In genomic region chr5:143255802-143256201, GRCm38 (mm10) we compare ENCODE assay signal across 37 mouse cellular contexts. TPM values are rescaled to one million over a fixed set of nuclear protein-coding genes. Genes with fewer than 3 reads are reported as not detected.
"Had no signal": no experiment of that assay in that cellular context is flagged by ENCODE, and none has a peak within 500 bp of the region (broad histone marks: within the 10 kb centered on the region; RNA-seq: fewer than 3 reads in every experiment).

No protein-coding gene starts in this region.

- H3K9me3 ChIP-seq: embryonic facial prominence, embryonic 10.5 days; embryonic facial prominence, embryonic 13.5 days; embryonic facial prominence, embryonic 15.5 days; forebrain, embryonic 10.5 days; forebrain, embryonic 12.5 days; forebrain, embryonic 13.5 days; forebrain, embryonic 15.5 days had no signal

- DNase-seq: cerebellum, adult 18-20 months; cerebellum, adult 2 months; cerebellum, adult 8-10 months; cerebellum, postnatal 10 days; cerebellum, postnatal 14 days; cerebellum, postnatal 25 days; cerebellum, postnatal 36 days; embryo, embryonic 11 days; forebrain, postnatal 0 days; gastrocnemius, adult 2 months; gastrocnemius, postnatal 10 days; gastrocnemius, postnatal 14 days; gastrocnemius, postnatal 25 days; gastrocnemius, postnatal 36 days; heart, adult 11 months had no signal

- H3K4me3 ChIP-seq: embryonic facial prominence, embryonic 13.5 days; embryonic facial prominence, embryonic 15.5 days; erythroblast, embryonic 14.5 days; forebrain, embryonic 15.5 days; gastrocnemius, adult 2 months had no signal

- H3K27ac ChIP-seq: embryonic facial prominence, embryonic 10.5 days; embryonic facial prominence, embryonic 12.5 days; embryonic facial prominence, embryonic 13.5 days; embryonic facial prominence, embryonic 15.5 days; forebrain, embryonic 10.5 days; forebrain, embryonic 12.5 days; forebrain, embryonic 13.5 days; forebrain, embryonic 15.5 days; gastrocnemius, adult 2 months had no signal

- H3K9ac ChIP-seq: embryonic facial prominence, embryonic 12.5 days; embryonic facial prominence, embryonic 13.5 days; embryonic facial prominence, embryonic 15.5 days; forebrain, embryonic 12.5 days; forebrain, embryonic 13.5 days; forebrain, embryonic 15.5 days; forebrain, postnatal 0 days had no signal

- H3K4me2 ChIP-seq: embryonic facial prominence, embryonic 12.5 days; embryonic facial prominence, embryonic 13.5 days; embryonic facial prominence, embryonic 15.5 days; forebrain, embryonic 12.5 days; forebrain, embryonic 13.5 days; forebrain, embryonic 15.5 days had no signal

- ATAC-seq: forebrain, embryonic 13.5 days; forebrain, embryonic 14.5 days; forebrain, embryonic 15.5 days; forebrain, embryonic 16.5 days; forebrain, postnatal 0 days had no signal

RNA-seq across cellular contexts. Expression of gene Spdye4a, which starts 29.1 kb away (rescaled TPM):
- total RNA-seq: common myeloid progenitor, adult 5-6 weeks; forebrain, postnatal 0 days; gastrocnemius, adult 18-20 months; gastrocnemius, adult 2 months; gastrocnemius, adult 8-10 months; gastrocnemius, postnatal 10 days; gastrocnemius, postnatal 14 days; gastrocnemius, postnatal 25 days; gastrocnemius, postnatal 36 days; gastrocnemius, postnatal 4 days; granulocyte monocyte progenitor cell, adult 5-6 weeks had no signal
- polyA plus RNA-seq: cerebellum, adult 2 months; cortical plate, adult 2 months; embryonic facial prominence, embryonic 10.5 days; embryonic facial prominence, embryonic 11.5 days; embryonic facial prominence, embryonic 12.5 days; embryonic facial prominence, embryonic 13.5 days; embryonic facial prominence, embryonic 14.5 days; embryonic facial prominence, embryonic 15.5 days; forebrain, embryonic 10.5 days; forebrain, embryonic 11.5 days; forebrain, embryonic 12.5 days; forebrain, embryonic 13.5 days; forebrain, embryonic 14.5 days; forebrain, embryonic 15.5 days; forebrain, embryonic 16.5 days; forebrain, postnatal 0 days; frontal cortex, adult 2 months; gonadal fat pad, adult 2 months had no signal

RNA-seq across cellular contexts. Expression of gene Zfp853, which starts 37.6 kb away (rescaled TPM):
- total RNA-seq: common myeloid progenitor, adult 5-6 weeks; gastrocnemius, adult 18-20 months; gastrocnemius, adult 8-10 months; granulocyte monocyte progenitor cell, adult 5-6 weeks had no signal
- polyA plus RNA-seq: embryonic facial prominence, embryonic 10.5 days; embryonic facial prominence, embryonic 11.5 days; forebrain, embryonic 10.5 days; forebrain, embryonic 11.5 days; forebrain, embryonic 13.5 days; forebrain, embryonic 14.5 days; forebrain, embryonic 15.5 days had no signal
